Mouse (Mus musculus) small intestine, adult 2 months (tissue): ENCODE measurements around the gene Aqp12.

Experiments
- CTCF ChIP-seq: fragments of 200-500 bp; IDR thresholded peaks from 2 replicates; pipeline ENCODE4 v1.5.1; 2012; ENCODE audit warnings: low read depth, mild to moderate bottlenecking, control low read depth, inconsistent platforms, low read length, moderate library complexity, mixed read lengths; ENCODE audit not compliant: insufficient replicate concordance, insufficient read length; ENCODE audit errors: extremely low read depth
- POLR2A ChIP-seq: fragments of 200-500 bp; IDR thresholded peaks from 2 replicates; pipeline ENCODE4 v1.6.1; 2012; ENCODE audit warnings: low read depth, mild to moderate bottlenecking, control low read depth, inconsistent platforms, low read length, moderate library complexity

DNA sequence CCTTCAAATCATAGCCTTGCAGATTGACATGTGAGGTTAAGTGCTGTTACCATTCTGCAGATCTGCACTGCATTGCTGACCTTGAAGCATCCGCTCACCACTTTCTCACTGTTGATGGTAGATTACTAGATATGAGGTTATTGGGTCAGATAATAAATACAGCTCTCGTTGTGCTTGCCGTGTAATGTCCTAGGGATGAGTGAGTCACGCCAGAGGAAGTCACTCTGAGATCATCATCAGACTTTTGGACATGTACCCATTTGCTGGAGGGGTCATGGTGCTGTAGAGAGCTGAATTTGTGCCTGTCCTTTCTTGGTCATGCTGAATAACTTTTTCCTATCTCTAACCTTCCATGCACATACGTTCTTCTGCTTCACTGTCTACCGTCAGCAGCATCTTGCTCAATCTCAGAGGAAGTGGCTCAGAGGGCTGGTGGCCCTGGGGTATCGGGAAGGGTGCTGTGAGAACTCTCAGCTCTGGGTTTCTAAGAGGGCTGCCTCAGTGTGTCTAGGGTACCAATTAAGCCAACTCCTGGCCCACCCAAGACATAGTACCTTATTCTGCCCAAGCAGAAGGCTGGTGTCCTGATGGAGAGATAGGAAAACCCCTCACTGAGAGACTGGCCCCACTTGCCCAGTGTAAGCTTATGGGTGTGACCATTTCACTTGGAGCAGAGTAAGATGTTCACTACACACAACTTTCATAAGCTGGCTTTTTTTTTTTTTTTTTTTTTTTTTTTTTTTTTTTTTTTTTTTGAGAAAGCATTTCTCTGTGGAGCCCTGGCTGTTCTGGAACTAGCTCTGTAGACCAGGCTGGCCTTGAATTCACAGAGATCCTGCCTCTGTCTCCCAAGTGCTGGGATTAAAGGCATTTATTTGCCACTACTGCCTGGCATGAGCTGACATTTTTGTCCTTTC, 34.0 kb upstream of the Aqp12 start:
- TF ChIP-seq CTCF, result no peak
- no peak for TF ChIP-seq POLR2A
